Mouse (Mus musculus): ENCODE results near the gene Lman2.
A peak's percentile ranks its signal among the peaks of the same experiment; 100 is the strongest.

Gene Lman2

DNA sequence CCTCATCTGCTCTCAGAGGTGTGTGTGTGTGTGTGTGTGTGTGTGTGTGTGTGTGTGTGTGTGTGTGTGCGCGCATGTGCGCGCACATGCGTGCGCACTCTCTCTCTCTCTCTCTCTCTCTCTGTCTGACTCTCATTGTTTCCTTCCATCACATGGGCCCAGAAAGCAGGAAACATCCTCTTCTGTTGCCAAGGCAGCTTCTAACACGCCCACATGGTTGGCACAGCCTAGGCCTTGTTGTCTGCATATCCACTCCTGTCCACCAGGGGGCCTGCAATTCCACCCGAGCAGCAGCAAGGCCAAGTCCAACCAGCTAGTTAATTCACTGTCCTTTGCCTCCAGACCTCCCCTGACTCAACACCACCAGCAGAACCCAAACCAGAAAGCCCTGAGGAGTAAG is 35.0 kb downstream of the Lman2 start:
- peak; percentile 85 to 91 for DNase-seq (ENCODE audit: low read depth in 2 of 2, low spot score in 2 of 2)

DNA sequence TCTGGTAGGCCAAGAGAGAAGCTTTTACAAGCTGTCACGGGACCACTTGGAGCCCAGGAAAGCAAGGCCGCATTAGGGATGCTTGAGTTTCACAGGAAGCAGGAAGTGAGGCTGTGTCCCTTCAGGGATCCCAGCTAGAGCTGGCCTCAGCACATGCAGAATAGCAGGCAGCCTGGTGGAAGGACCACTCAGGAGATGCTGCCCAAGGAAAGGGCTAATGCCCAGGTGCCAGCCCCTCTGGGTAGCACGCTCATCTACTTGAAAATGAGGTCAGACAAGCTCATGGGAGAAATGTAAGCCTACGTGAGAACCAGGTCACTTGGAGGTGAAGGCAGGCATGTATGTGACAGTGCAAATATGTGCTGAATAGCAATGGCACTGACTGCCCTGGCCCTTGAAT is 35.4 kb downstream of the Lman2 start:
- no peak for DNase-seq (ENCODE audit: low read depth in 2 of 2, low spot score in 2 of 2)

DNA sequence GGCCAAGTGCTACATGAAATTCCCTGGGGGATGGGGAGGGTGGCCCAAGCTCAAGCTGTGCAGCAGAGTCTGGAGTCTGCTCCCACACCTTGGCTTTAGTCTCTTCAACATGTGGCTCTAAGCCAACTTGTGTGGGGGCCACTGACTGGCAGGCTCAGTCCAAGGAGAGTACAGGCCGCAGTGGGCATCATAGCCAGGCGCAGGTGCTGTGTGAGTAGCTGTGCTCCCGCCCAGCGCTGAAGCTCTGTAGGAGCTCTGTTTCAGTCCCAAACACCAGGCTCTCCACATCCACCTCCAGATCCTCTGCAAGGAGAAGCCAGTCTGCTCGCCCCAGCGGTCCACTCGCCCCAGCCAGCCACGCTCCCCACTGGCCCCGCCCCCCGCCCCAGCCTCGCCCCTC is 37.0 kb downstream of the Lman2 start:
- no peak for DNase-seq (ENCODE audit: low read depth in 2 of 2, low spot score in 2 of 2)

DNA sequence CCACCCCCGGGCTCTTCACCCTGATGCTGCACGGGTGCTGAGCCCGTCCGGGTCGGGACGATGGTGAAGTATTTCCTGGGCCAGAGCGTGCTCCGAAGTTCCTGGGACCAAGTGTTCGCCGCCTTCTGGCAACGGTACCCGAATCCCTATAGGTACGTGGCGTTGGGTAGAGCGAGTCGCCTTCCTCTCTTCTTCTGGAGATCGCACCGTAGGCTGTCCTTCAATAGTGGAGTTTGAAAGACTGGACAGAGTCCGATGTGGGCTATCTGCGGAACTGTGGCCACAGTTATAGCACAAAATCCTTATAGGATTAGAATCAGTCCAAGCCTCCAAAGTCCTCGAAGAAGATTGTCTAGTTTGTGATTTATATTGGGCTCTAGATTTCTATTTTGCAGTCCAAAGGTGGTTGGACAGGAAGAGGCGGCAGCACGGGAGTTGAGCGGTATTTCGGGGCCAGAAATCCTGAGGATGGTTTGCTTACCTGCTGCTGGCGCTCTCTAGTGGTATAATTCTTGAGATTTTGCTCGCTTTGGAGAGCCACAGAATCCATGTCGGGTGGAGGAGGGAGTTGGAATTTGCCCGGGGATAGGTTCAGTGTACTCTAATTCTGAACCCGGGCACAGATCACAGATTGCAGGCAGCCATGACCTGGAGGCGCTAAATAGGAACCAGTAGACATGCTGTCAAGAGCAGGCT is 40.3 kb downstream of the Lman2 start:
- peak in 1 of 2 experiments; percentile 36 for DNase-seq (ENCODE audit: low read depth in 2 of 2, low spot score in 2 of 2)

DNA sequence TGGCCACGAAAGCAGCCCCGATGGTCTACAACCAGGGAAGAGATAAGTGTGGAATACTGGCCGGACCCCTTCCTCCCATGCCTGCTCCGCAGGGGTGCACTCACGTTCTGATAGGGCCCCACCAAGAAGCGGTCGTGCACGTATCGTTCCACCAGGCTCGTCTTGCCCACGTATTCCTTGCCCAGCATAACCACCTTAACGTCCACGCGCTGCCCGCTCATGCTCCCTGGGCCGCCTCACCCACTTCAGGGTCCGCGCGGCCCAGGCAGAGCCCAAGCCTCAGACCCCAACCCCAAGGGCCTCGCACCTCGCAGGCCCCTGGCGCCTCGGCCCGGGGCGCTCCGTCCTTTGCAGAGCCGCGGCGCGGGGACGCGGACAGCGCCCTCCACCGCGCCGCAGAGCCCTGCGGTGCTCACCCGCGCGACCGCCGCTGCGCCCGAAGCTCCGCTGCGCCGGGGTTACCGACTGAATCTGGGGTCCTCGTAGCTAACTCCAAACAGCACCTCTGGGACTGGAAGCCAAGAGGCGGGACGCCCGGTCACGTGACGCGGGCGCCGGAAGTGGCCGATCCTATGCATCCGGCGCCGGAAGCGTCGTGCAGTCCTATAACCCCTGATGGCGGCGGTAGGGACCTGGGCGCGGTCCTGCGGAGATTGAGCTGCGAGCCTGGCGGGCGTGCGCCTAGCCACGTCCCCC is 41.0 kb downstream of the Lman2 start, which contains the start of gene Rab24:
Rab24 (minus strand) TSS at position 513 of the 696 bp plus-strand sequence.
- peak; percentile 76 to 83 for DNase-seq (ENCODE audit: low read depth in 2 of 2, low spot score in 2 of 2)

DNA sequence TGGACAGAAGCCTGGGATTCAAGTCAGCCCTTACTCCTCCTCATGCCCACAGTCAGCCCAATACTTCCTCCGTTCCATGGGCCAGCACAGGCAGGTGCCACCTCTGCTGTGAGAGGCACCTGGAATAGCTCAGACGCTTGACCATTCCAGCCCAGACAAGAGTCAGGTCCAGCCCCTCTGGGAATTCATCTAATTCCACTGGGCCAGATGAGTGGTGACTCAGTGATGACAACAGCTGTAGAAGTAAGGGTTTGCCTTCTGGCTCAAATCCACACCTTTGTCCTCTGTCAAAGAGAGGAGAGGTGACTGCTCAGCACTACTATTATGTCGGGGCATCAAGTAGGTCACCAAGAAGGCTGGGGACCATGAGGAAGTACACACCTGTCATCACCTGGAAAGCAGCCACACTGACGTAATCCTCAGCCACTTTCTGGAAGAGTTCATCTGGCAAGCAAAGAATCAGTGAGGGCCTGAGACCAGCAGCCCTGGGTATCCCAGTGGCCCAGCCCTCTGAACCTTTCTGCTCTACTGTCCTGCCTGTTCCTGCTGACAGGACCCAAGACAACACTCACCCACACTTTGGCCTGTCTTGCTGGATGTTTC is 42.6 kb downstream of the Lman2 start, which contains the start of gene Prelid1:
Prelid1 (plus strand) TSS at position 570 of the 603 bp plus-strand sequence.
- no peak for DNase-seq (ENCODE audit: low read depth in 2 of 2, low spot score in 2 of 2)

DNA sequence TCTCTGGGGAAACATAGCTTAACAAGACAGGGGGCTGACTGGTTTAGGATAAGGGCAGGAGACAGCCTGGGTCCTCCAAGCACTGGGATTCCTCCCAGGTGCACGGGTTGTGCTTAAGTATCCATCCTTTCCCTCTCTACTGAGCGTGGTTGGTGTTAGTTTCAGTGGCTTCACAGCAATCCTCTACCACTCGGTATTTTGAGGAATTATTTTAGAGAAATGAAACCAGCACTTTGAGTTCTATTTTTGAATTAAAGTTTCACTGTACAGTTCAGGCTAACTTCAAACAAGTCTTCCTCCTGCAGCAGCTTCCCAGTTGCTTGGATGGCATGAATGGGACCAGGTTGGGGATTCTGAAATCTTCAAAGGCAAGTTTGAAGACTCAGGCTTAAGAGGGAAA is 44.2 kb downstream of the Lman2 start:
- no peak for DNase-seq (ENCODE audit: low read depth in 2 of 2, low spot score in 2 of 2)

DNA sequence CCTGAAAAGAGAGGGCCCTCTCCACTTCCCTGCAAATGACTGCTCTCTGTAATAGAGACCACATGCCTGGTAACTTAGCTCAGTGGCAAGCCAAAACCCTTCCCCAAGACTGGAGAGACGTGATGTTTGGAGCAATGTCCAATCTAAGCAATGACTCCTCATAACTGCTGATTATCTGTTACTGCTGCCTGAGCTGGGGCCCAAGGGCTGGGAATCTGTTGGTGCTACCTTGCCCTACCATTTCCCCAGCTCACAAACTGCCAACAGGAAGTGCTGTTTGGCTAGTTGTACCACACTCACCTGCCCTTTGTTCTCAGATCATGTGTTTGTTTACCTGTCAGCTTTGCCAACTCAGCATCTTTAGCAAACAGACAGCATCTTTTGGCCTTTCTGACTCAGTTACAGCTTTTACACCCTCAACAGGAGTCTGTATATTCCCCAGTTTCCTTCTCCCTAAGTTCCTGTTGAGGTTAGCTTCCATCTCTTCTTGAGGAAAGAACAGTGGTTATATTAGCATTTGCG is 47.6 kb downstream of the Lman2 start:
- DNase-seq (ENCODE audit: low read depth in 2 of 2, low spot score in 2 of 2) = no peak

DNA sequence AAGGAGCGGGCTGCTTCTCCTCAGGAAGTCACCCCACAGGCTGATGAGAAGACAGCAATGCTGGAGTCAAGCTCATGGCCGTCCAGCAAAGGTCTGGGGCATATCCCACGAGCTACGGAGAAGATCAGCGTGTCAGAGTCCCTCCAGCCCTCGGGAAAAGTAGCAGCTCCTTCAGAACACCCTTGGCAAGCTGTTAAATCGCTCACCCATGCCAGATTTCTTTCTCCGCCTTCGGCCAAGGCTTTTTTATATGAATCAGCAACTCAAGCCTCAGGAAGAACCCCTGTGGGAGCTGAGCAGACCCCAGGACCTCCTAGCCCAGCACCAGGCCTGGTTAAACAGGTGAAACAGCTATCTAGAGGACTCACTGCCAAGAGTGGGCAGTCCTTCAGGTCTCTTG is 49.5 kb downstream of the Lman2 start:
- no peak for DNase-seq (ENCODE audit: low read depth in 2 of 2, low spot score in 2 of 2)

DNA sequence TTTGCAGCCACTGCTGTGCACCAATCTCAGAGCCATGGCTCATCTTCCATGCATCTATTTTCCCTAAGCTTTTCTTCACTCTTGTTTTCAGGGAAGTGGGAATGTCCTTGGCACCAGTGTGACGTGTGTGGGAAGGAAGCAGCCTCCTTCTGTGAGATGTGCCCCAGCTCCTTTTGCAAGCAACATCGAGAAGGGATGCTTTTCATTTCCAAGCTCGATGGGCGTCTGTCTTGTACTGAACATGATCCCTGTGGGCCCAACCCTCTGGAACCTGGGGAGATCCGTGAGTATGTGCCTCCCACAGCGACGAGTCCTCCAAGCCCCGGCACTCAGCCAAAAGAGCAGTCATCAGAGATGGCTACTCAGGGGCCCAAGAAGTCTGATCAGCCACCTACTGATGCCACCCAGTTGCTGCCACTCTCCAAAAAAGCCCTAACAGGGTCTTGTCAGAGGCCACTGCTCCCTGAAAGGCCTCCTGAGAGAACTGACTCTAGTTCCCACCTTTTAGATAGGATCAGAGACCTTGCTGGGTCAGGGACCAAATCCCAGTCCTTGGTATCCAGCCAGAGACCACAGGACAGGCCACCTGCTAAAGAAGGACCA is 50.5 kb downstream of the Lman2 start:
- no peak for DNase-seq (ENCODE audit: low read depth in 2 of 2, low spot score in 2 of 2)

DNA sequence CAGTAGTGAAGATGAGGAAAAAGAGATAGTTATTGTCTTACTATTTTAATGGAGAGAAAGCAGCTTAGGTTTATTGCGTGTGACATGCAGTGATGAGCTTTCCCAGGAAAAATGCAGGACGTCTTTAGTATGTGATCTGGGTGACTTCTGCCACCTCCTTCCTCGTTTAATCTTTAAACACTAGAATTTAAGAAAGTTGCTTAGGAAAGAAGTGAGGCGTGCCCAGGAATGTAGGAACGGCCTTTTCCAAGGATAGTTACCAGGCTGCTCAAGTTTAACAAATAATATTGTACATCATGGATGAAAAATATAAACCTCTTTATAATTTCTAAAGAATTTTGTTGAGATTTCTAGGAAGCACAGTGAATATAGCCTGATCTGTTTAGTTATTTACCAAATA is 61.7 kb downstream of the Lman2 start:
- DNase-seq (ENCODE audit: low read depth in 2 of 2, low spot score in 2 of 2) = no peak

DNA sequence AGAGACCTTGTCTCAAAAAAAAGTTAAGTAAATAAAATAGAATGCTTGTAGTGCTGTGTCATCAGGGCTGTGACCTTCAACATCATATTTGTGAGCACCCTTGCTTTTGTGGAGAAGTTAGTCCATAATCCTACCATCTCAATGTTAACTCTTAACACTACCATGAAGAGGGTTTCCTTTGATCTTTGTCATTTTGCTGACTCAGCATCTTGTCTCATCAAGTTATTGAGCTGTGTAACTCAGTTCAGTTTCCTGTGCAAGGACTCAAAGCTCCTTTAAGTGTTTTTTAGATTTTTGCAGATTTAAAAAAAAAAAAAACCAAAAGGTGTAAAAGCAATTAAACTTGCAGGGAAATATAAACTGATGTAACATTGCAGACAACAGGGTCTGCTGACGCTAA is 65.8 kb downstream of the Lman2 start:
- no peak for DNase-seq (ENCODE audit: low read depth in 2 of 2, low spot score in 2 of 2)

Measured in CD8-positive naive resting alpha-beta T cell, adult 2 months (primary cell).